Mouse (Mus musculus): ENCODE data around the gene Fkbp1a.

DNA sequence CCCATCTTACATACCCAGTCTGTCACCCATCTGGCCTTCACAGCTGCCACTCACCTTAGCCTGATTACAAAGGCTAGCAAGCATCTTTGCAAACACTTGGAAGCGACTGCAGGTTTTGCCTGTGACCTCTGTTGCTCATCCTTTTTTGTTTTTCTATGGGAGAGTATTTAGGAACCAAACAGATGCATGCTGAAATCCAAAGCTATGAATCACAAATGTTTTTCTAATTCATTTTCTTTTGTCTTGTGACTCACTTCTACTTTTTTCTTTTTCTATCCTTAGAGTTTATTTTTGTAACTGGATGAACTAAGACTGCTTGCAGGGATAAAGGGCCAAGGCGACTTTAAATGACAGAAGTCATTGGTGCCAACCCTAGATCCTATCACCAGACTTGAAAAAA lies 16.8 kb upstream of the Fkbp1a start:
- no peak for TF ChIP-seq POLR2A (IDR thresholded peaks at IDR 0.05; ENCODE audit: control insufficient read depth in 1 of 2, insufficient read depth in 1 of 2, low read depth in 1 of 2, low read length in 2 of 2, poor library complexity in 1 of 2)
- TF ChIP-seq KAT2A (conservative IDR thresholded peaks at IDR 0.05; ENCODE audit: low read depth, low read length): no peak
- TF ChIP-seq USF1 (IDR thresholded peaks at IDR 0.05; ENCODE audit: low read depth, low read length): no peak
